Mouse (Mus musculus) CH12.LX (cell line): ENCODE results near the gene Nebl. TPM values are rescaled to one million over a fixed set of nuclear protein-coding genes. Genes with fewer than 3 reads are reported as not detected.

Experiments used
- DNase-seq: peaks from one replicate; pipeline ENCODE4 v3.0.0-alpha.2; 2013; ENCODE audit errors: extremely low read depth
- H3K27ac ChIP-seq: 2 replicates; pipeline ENCODE4 v1.5.1; 2012; ENCODE audit warnings: low read depth, mild to moderate bottlenecking, control low read depth, moderate library complexity; ENCODE audit not compliant: insufficient read depth
- H3K27me3 ChIP-seq: replicated peaks from 2 replicates; pipeline ENCODE3; 2012; ENCODE audit warnings: inconsistent platforms
- H3K36me3 ChIP-seq, 2 experiments: replicated peaks in 1 of 2; 2 replicates each; pipeline versions ENCODE3 to v1.6.1; 2012; ENCODE audit warnings: inconsistent platforms in 1 of 2, low read length in 1 of 2, mild to moderate bottlenecking in 1 of 2, mixed read lengths in 1 of 2, moderate library complexity in 1 of 2; ENCODE audit not compliant: control insufficient read depth in 1 of 2, insufficient read depth in 1 of 2
- H3K4me1 ChIP-seq, 2 experiments: 2 replicates each; pipeline ENCODE4 v1.6.1; 2012; ENCODE audit warnings: inconsistent platforms in 1 of 2, moderate library complexity in 1 of 2; ENCODE audit not compliant: insufficient read depth in 2 of 2, control insufficient read depth in 1 of 2
- H3K4me2 ChIP-seq: 2 replicates; pipeline ENCODE4 v1.6.1; 2012; ENCODE audit warnings: low read depth, mild to moderate bottlenecking, control low read depth; ENCODE audit not compliant: poor library complexity, insufficient read depth, severe bottlenecking
- H3K4me3 ChIP-seq, 3 experiments: fragments of 150-350 bp in 1 of 3; sonication (generic) in 1 of 3; replicated peaks in 1 of 3; 2 replicates each; pipeline versions ENCODE3 to v1.5.1; 2011 to 2012; ENCODE audit warnings: low read depth in 2 of 3, low read length in 2 of 3, mild to moderate bottlenecking in 2 of 3, moderate library complexity in 2 of 3, control low read depth in 1 of 3, improper control_type of control experiment in 1 of 3, inconsistent platforms in 1 of 3, mixed read lengths in 1 of 3; ENCODE audit not compliant: poor library complexity in 1 of 3
- H3K79me2 ChIP-seq: replicated peaks from 2 replicates; pipeline ENCODE4 v1.6.1; 2012; ENCODE audit warnings: mild to moderate bottlenecking, moderate library complexity; ENCODE audit not compliant: control insufficient read depth, poor library complexity, insufficient read depth, severe bottlenecking; ENCODE audit errors: extremely low read depth
- H3K9ac ChIP-seq: 2 replicates; pipeline ENCODE4 v1.6.1; 2012; ENCODE audit warnings: low read depth, mild to moderate bottlenecking, control low read depth, moderate library complexity; ENCODE audit not compliant: insufficient read depth
- H3K9me3 ChIP-seq: replicated peaks from 2 replicates; pipeline ENCODE3; 2012; ENCODE audit warnings: low read length, inconsistent platforms, mixed read lengths
- CHD1 ChIP-seq: IDR thresholded peaks from 2 replicates; pipeline ENCODE4 v1.6.1; 2012; ENCODE audit warnings: low read depth, low read length, improper control_type of control experiment, inconsistent platforms
- CTCF ChIP-seq, 2 experiments: IDR thresholded peaks in 1 of 2; conservative IDR thresholded peaks in 1 of 2; 2 replicates each; pipeline ENCODE4 v1.5.1; 2011 to 2012; ENCODE audit warnings: low read depth in 2 of 2, low read length in 2 of 2, improper control_type of control experiment in 1 of 2, inconsistent platforms in 1 of 2, mild to moderate bottlenecking in 1 of 2, moderate library complexity in 1 of 2
- E2F4 ChIP-seq: IDR thresholded peaks from 2 replicates; pipeline ENCODE4 v1.6.1; 2011; ENCODE audit warnings: low read depth, low read length, improper control_type of control experiment; ENCODE audit not compliant: insufficient replicate concordance
- EP300 ChIP-seq: IDR thresholded peaks from 2 replicates; pipeline ENCODE4 v1.6.1; 2011; ENCODE audit warnings: low read length, improper control_type of control experiment
- ETS1 ChIP-seq: conservative IDR thresholded peaks from 2 replicates; pipeline ENCODE4 v1.6.1; 2012; ENCODE audit warnings: low read depth, mild to moderate bottlenecking, inconsistent platforms, low read length, improper control_type of control experiment, moderate library complexity
- GABPA ChIP-seq: IDR thresholded peaks from 2 replicates; pipeline ENCODE4 v1.6.1; 2012; ENCODE audit warnings: low read depth, low read length, improper control_type of control experiment, inconsistent platforms; ENCODE audit not compliant: insufficient replicate concordance
- HCFC1 ChIP-seq: IDR thresholded peaks from 2 replicates; pipeline ENCODE4 v1.6.1; 2012; ENCODE audit warnings: low read depth, mild to moderate bottlenecking, inconsistent platforms, low read length, improper control_type of control experiment
- IRF4 ChIP-seq: IDR thresholded peaks from 2 replicates; pipeline ENCODE4 v1.6.1; 2014; ENCODE audit warnings: low read depth, mild to moderate bottlenecking, inconsistent platforms, low read length, improper control_type of control experiment
- JUN ChIP-seq: IDR thresholded peaks from 2 replicates; pipeline ENCODE4 v1.6.1; 2011; ENCODE audit warnings: low read depth, mild to moderate bottlenecking, low read length, improper control_type of control experiment, moderate library complexity; ENCODE audit not compliant: insufficient read depth
- JUND ChIP-seq: conservative IDR thresholded peaks from 2 replicates; pipeline ENCODE4 v1.6.1; 2011; ENCODE audit warnings: low read depth, low read length, improper control_type of control experiment
- KAT2A ChIP-seq: IDR thresholded peaks from 2 replicates; pipeline ENCODE4 v1.6.1; 2012; ENCODE audit warnings: low read length, improper control_type of control experiment, inconsistent platforms; ENCODE audit not compliant: insufficient replicate concordance
- MAX ChIP-seq: IDR thresholded peaks from 2 replicates; pipeline ENCODE4 v1.6.1; 2011; ENCODE audit warnings: low read length, improper control_type of control experiment
- MAZ ChIP-seq: IDR thresholded peaks from 2 replicates; pipeline ENCODE4 v1.6.1; 2012; ENCODE audit warnings: low read depth, mild to moderate bottlenecking, inconsistent platforms, low read length, improper control_type of control experiment, moderate library complexity
- MXI1 ChIP-seq: IDR thresholded peaks from 2 replicates; pipeline ENCODE4 v1.6.1; 2011; ENCODE audit warnings: mild to moderate bottlenecking, low read depth, low read length, improper control_type of control experiment
- NRF1 ChIP-seq: IDR thresholded peaks from 2 replicates; pipeline ENCODE4 v1.6.1; 2014; ENCODE audit warnings: low read depth, mild to moderate bottlenecking, inconsistent platforms, low read length, improper control_type of control experiment, moderate library complexity
- POLR2AphosphoS2 ChIP-seq: IDR thresholded peaks from 2 replicates; pipeline ENCODE4 v1.6.1; 2011; ENCODE audit warnings: low read depth, low read length, improper control_type of control experiment
- RAD21 ChIP-seq: IDR thresholded peaks from 2 replicates; pipeline ENCODE4 v1.6.1; 2011; ENCODE audit warnings: low read depth, mild to moderate bottlenecking, low read length, improper control_type of control experiment, moderate library complexity
- RCOR1 ChIP-seq: conservative IDR thresholded peaks from 2 replicates; pipeline ENCODE4 v1.6.1; 2012; ENCODE audit warnings: low read depth, mild to moderate bottlenecking, inconsistent platforms, low read length, improper control_type of control experiment
- SMC3 ChIP-seq: IDR thresholded peaks from 2 replicates; pipeline ENCODE4 v1.6.1; 2011; ENCODE audit warnings: low read depth, low read length, improper control_type of control experiment
- TBP ChIP-seq: conservative IDR thresholded peaks from 2 replicates; pipeline ENCODE4 v1.6.1; 2011; ENCODE audit warnings: low read depth, low read length, improper control_type of control experiment
- TCF12 ChIP-seq: IDR thresholded peaks from 2 replicates; pipeline ENCODE4 v1.6.1; 2014; ENCODE audit warnings: low read depth, mild to moderate bottlenecking, inconsistent platforms, low read length, improper control_type of control experiment
- UBTF ChIP-seq: IDR thresholded peaks from 2 replicates; pipeline ENCODE4 v1.6.1; 2012; ENCODE audit warnings: low read depth, mild to moderate bottlenecking, inconsistent platforms, low read length, improper control_type of control experiment, moderate library complexity
- USF2 ChIP-seq: conservative IDR thresholded peaks from 2 replicates; pipeline ENCODE4 v1.6.1; 2011; ENCODE audit warnings: low read depth, low read length, improper control_type of control experiment
- ZKSCAN1 ChIP-seq: IDR thresholded peaks from 2 replicates; pipeline ENCODE4 v1.6.1; 2012; ENCODE audit warnings: low read depth, inconsistent platforms, low read length, improper control_type of control experiment, borderline replicate concordance
- ZMIZ1 ChIP-seq: IDR thresholded peaks from 2 replicates; pipeline ENCODE4 v1.6.1; 2012; ENCODE audit warnings: low read depth, mild to moderate bottlenecking, inconsistent platforms, low read length, improper control_type of control experiment
- dilution Hi-C: fragments of 300-500 bp; cut with MboI; formaldehyde crosslinking; loops from 2 replicates; pipeline ENCODE4 v1.14.3; 2020; ENCODE audit warnings: low sequenced_read_pairs; ENCODE audit not compliant: extremely low pct_unique_long_range_greater_than_20kb, extremely low pct_ligation_motif_present
- in situ Hi-C: fragments of 300-500 bp; cut with MboI; formaldehyde crosslinking; loops from 3 replicates; pipeline ENCODE4 v1.14.3; 2019; ENCODE audit warnings: low sequenced_read_pairs, low pct_ligation_motif_present, low pct_unique_long_range_greater_than_20kb, mixed read lengths
- polyA plus RNA-seq: library from polyadenylated mRNA; unstranded; fragments of >175 nt; gene quantifications from 2 replicates; pipeline ENCODE4 v1.2.1, GENCODE M21; 2012; ENCODE audit warnings: low read depth; ENCODE audit not compliant: insufficient read length
- total RNA-seq, 2 experiments: library from RNA; depleted of rRNA; stranded (reverse); fragments of 300-350 nt in 1 of 2; fragments of >200 nt in 1 of 2; gene quantifications; 2 replicates each; pipeline ENCODE4 v1.2.3; 2012 to 2014

Gene Nebl
- total and polyA plus RNA-seq, 3 experiments: 12.6 to 113 (median 46.4) TPM

GRCm38 (mm10) chr2:17515686-17516085, 215.6 kb downstream of the Nebl start:
- Histone ChIP-seq H3K4me2 (no peak overlapping the region), H3K9me3 (no peaks in the 10 kb centered on the region), H3K4me1 (no peaks in the 10 kb centered on the region), H3K79me2 (no peaks in the 10 kb centered on the region), H3K36me3 (no peaks in the 10 kb centered on the region), H3K27ac (no peak overlapping the region), H3K9ac (no peak overlapping the region), H3K27me3 (no peaks in the 10 kb centered on the region), H3K4me3 (no peak overlapping the region)
- DNase-seq: no peak
- TF ChIP-seq EP300 (no peak), ZMIZ1 (no peak), ZKSCAN1 (no peak), ETS1 (no peak), GABPA (no peak), NRF1 (no peak), RCOR1 (no peak), IRF4 (no peak), JUN (no peak), KAT2A (no peak), MAX (no peak), TCF12 (no peak), MAZ (no peak), E2F4 (no peak), JUND (no peak), RAD21 (no peak)
- dilution Hi-C loops (no loop called here), in situ Hi-C loops (no loop called here)

DNA sequence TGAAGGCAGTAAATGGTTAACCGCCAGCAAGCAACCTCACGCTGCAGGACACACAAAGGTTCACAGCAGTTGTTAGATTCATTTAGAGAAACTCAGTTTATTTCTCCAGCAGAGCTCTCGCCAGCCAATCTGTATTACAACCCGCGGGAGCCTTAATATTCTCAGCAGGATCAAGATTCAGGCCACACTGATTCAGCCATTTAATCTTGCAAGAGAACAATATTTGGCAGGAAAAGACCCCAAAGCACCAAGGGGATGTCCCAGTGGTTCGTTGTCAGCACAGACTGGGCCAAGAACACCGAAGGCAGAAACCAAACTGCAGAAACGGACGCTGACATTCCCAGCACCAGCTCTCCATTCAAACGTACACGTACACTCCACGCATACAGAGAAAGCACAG, 216.5 kb downstream of the Nebl start:
- no peak overlapping the region for H3K4me3 ChIP-seq
- dilution Hi-C loops: no loop called here

More for the DNA sequence above, 216.5 kb downstream of the Nebl start:
- TF ChIP-seq USF2: no peak
- no peak for TF ChIP-seq TCF12
- no peak for TF ChIP-seq HCFC1
- no peak for TF ChIP-seq GABPA
- TF ChIP-seq SMC3: no peak
- TF ChIP-seq MAX: no peak
- TF ChIP-seq RCOR1: no peak
- no peak for TF ChIP-seq TBP
- TF ChIP-seq UBTF: no peak
- no peak for TF ChIP-seq NRF1
- no peak for TF ChIP-seq MXI1
- TF ChIP-seq ZKSCAN1: no peak
- TF ChIP-seq CTCF (conservative IDR thresholded peaks at IDR 0.05 in 1 of 2, IDR thresholded peaks at IDR 0.05 in 1 of 2; ENCODE audit: low read depth in 2 of 2, low read length in 2 of 2): no peak
- no peak for TF ChIP-seq IRF4
- TF ChIP-seq POLR2AphosphoS2: no peak
- no peak for TF ChIP-seq RAD21
- no peak for TF ChIP-seq CHD1
- in situ Hi-C loops: no loop called here
- H3K27me3 ChIP-seq: no peaks in the 10 kb centered on the region
- no peak overlapping the region for H3K4me2 ChIP-seq
- H3K27ac ChIP-seq: no peak overlapping the region
- H3K79me2 ChIP-seq: no peaks in the 10 kb centered on the region
- no peaks in the 10 kb centered on the region for H3K36me3 ChIP-seq
- no peak for DNase-seq
- no peaks in the 10 kb centered on the region for H3K4me1 ChIP-seq
- H3K9ac ChIP-seq: no peak overlapping the region
- no peaks in the 10 kb centered on the region for H3K9me3 ChIP-seq
